Mouse (Mus musculus) heart, adult 2 months (tissue): ENCODE data around the gene Adamts9.

Source experiments
- CTCF ChIP-seq: fragments of 200-600 bp; IDR thresholded peaks from 2 replicates; pipeline ENCODE4 v1.8.1; 2022; ENCODE audit warnings: antibody characterized with exemption, mild to moderate bottlenecking, moderate library complexity
- EP300 ChIP-seq: fragments of 200-500 bp; IDR thresholded peaks from 2 replicates; pipeline ENCODE4 v1.6.1; 2011; ENCODE audit warnings: low read depth, low read length, control low read depth; ENCODE audit not compliant: insufficient read depth
- POLR2A ChIP-seq: fragments of 200-500 bp; IDR thresholded peaks from 2 replicates; pipeline ENCODE4 v1.6.1; 2011; ENCODE audit warnings: mild to moderate bottlenecking, low read depth, low read length, control low read depth; ENCODE audit not compliant: insufficient read depth

DNA sequence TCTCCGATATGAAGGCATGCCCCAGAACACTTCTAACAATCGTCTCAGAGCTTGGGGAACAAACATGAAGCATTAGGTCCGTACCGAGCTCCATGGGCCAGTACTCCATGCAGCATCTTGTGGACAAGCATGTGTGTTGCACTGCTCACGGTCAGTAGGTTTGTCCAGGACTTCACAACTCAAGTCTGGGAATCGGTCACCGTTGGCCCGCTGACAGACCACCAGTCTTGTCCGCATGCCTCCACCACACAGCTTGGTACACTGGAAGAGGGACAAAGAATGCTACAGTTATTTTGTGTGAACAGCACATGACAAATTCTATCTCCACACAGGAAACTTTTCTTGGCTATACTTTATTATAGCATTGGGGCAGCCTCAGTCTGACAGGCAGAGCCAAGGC lies 94.1 kb downstream of the Adamts9 start:
- no peak for TF ChIP-seq CTCF
- 0 out of 2 replicates have a peak, but pooled peaks have one; percentile 37 for TF ChIP-seq EP300
- TF ChIP-seq POLR2A = no peak
